Mouse (Mus musculus) heart, postnatal 0 days (tissue): ENCODE data around the gene Alkbh7.

Experiments
- CTCF ChIP-seq: IDR thresholded peaks from 2 replicates; pipeline ENCODE4 v1.5.1; 2016; ENCODE audit warnings: antibody characterized with exemption, control low read depth, low read depth
- EP300 ChIP-seq: IDR thresholded peaks from 2 replicates; pipeline ENCODE4 v1.6.1; 2016; ENCODE audit warnings: antibody characterized with exemption, low read depth

- TF ChIP-seq CTCF = peak; percentile 65
- no peak for TF ChIP-seq EP300
Measured at GRCm38 (mm10) chr17:56950915-56951314, 46.2 kb upstream of the Alkbh7 start.
